Comparison of ENCODE assay signal across 25 mouse cellular contexts in genomic region chr6:78303187-78303740, GRCm38 (mm10).
DNase-seq lines count a peak whose midpoint lies in the region; ATAC-seq lines count a peak whose summit lies in the region.
"Had no signal": no experiment of that assay in that cellular context is flagged by ENCODE, and none has a peak within 500 bp of the region (broad histone marks: within the 10 kb centered on the region; RNA-seq: fewer than 3 reads in every experiment).

No protein-coding gene starts in this region.

- H3K9ac ChIP-seq in lung, embryonic 15.5 days = no peak overlapping the region
- H3K9ac ChIP-seq: embryonic facial prominence, embryonic 13.5 days; forebrain, embryonic 13.5 days; hindbrain, embryonic 15.5 days; intestine, embryonic 15.5 days; liver, embryonic 13.5 days; neural tube, embryonic 12.5 days; stomach, embryonic 15.5 days had no signal

- WGBS in lung, embryonic 15.5 days = 44% methylated on average over 1 of the region's 1 CpGs

- ATAC-seq in cerebellum, adult (ENCODE audit: insufficient number of reproducible peaks, low FRiP score, low TSS enrichment) = no peak
- peak; percentile 87; the same call in 1 of the 2 replicates for ATAC-seq in lung, embryonic 15.5 days (ENCODE audit: borderline replicate concordance, extremely low read depth, low FRiP score, low TSS enrichment)
- ATAC-seq: forebrain, embryonic 13.5 days; intestine, embryonic 15.5 days had no signal

- H3K36me3 ChIP-seq in lung, embryonic 15.5 days = no peaks in the 10 kb centered on the region
- H3K36me3 ChIP-seq: embryonic facial prominence, embryonic 13.5 days; G1E; hindbrain, embryonic 15.5 days; intestine, embryonic 15.5 days; liver, embryonic 13.5 days; neural tube, embryonic 12.5 days; stomach, embryonic 15.5 days had no signal

- no peaks in the 10 kb centered on the region for H3K4me1 ChIP-seq in lung, embryonic 15.5 days
- H3K4me1 ChIP-seq: embryonic facial prominence, embryonic 13.5 days; forebrain, embryonic 13.5 days; hindbrain, embryonic 15.5 days; intestine, embryonic 15.5 days; liver, embryonic 13.5 days; megakaryocyte, embryonic 14.5 days; neural tube, embryonic 12.5 days; stomach, embryonic 15.5 days had no signal

- peak; percentile 5 for DNase-seq in cerebellum, adult 9-10 months
- DNase-seq in lung, postnatal 25 days (ENCODE audit: low spot score) = no peak
- peak; percentile 53 for DNase-seq in Muller cell, postnatal 12 days (ENCODE audit: inconsistent ontology term)
- DNase-seq in cerebellum, adult 9-11 months = peak; percentile 10
- DNase-seq in yolk sac, embryonic 10.5 days (ENCODE audit: low spot score) = no peak
- DNase-seq in heart, postnatal 4 days = no peak
- DNase-seq: adrenal gland, adult 8-10 months; gastrocnemius, adult 2 months; kidney, postnatal 36 days; layer of hippocampus, postnatal 36 days; liver, embryonic 13.5 days; lung, postnatal 36 days; midbrain, embryonic 14.5 days; thymus, postnatal 36 days had no signal

- no peaks in the 10 kb centered on the region for H3K27me3 ChIP-seq in lung, embryonic 15.5 days
- H3K27me3 ChIP-seq: CH12.LX; embryonic facial prominence, embryonic 13.5 days; forebrain, embryonic 13.5 days; hindbrain, embryonic 15.5 days; intestine, embryonic 15.5 days; liver, embryonic 13.5 days; megakaryocyte, embryonic 14.5 days; neural tube, embryonic 12.5 days; stomach, embryonic 15.5 days had no signal

- H3K4me2 ChIP-seq in lung, embryonic 15.5 days = no peak overlapping the region
- H3K4me2 ChIP-seq: embryonic facial prominence, embryonic 13.5 days; forebrain, embryonic 13.5 days; hindbrain, embryonic 15.5 days; intestine, embryonic 15.5 days; liver, embryonic 13.5 days; neural tube, embryonic 12.5 days; stomach, embryonic 15.5 days had no signal

- H3K4me3 ChIP-seq in lung, embryonic 15.5 days = no peak overlapping the region
- H3K4me3 ChIP-seq: embryonic facial prominence, embryonic 13.5 days; forebrain, embryonic 13.5 days; gastrocnemius, adult 2 months; hindbrain, embryonic 15.5 days; intestine, embryonic 15.5 days; liver, embryonic 13.5 days; megakaryocyte, embryonic 14.5 days; neural tube, embryonic 12.5 days; stomach, embryonic 15.5 days had no signal

- no peaks in the 10 kb centered on the region for H3K9me3 ChIP-seq in lung, embryonic 15.5 days
- H3K9me3 ChIP-seq: embryonic facial prominence, embryonic 13.5 days; forebrain, embryonic 13.5 days; hindbrain, embryonic 15.5 days; intestine, embryonic 15.5 days; megakaryocyte, embryonic 14.5 days; neural tube, embryonic 12.5 days; stomach, embryonic 15.5 days had no signal

- no peak overlapping the region for H3K27ac ChIP-seq in lung, embryonic 15.5 days
- H3K27ac ChIP-seq: embryonic facial prominence, embryonic 13.5 days; forebrain, embryonic 13.5 days; gastrocnemius, adult 2 months; hindbrain, embryonic 15.5 days; intestine, embryonic 15.5 days; liver, embryonic 13.5 days; neural tube, embryonic 12.5 days; stomach, embryonic 15.5 days had no signal

Comparison
In these comparisons a context has a peak if more than half of its experiments do, and no peak if none do; other contexts are left out.
1. DNase-seq: peak in cerebellum, adult 9-10 months (single experiment), Muller cell, postnatal 12 days (single experiment) and cerebellum, adult 9-11 months (single experiment); none in lung, postnatal 25 days (single experiment), yolk sac, embryonic 10.5 days (single experiment) and heart, postnatal 4 days (single experiment).